Mouse (Mus musculus): Measurements from ENCODE around the gene Cacnb1.

The Cacnb1 gene

GRCm38 (mm10) chr11:98005686-98006085 is 17.1 kb downstream of the Cacnb1 start:
- no peak for DNase-seq

GRCm38 (mm10) chr11:98005076-98005475 is 17.8 kb downstream of the Cacnb1 start:
- no peak for DNase-seq

- DNase-seq, result no peak
These were observed 18.7 kb downstream of the Cacnb1 start for GRCm38 (mm10) chr11:98004161-98004560.

- peak; percentile 38 to 45 for DNase-seq
These were observed 19.6 kb downstream of the Cacnb1 start for GRCm38 (mm10) chr11:98003171-98003671.

- peak; percentile 96 for DNase-seq
These were observed 20.2 kb downstream of the Cacnb1 start for GRCm38 (mm10) chr11:98002627-98003026.

GRCm38 (mm10) chr11:98001986-98002385 is 20.8 kb downstream of the Cacnb1 start:
- DNase-seq, result peak; percentile 36 to 37

- DNase-seq, result peak; percentile 42 to 46
These were observed 21.4 kb downstream of the Cacnb1 start for GRCm38 (mm10) chr11:98001351-98001824.

GRCm38 (mm10) chr11:98000378-98001140 is 22.3 kb downstream of the Cacnb1 start:
- DNase-seq, result peak; percentile 80 to 84

- DNase-seq, result peak; percentile 49 to 51
These were observed 23.1 kb downstream of the Cacnb1 start for GRCm38 (mm10) chr11:97999748-98000147.

GRCm38 (mm10) chr11:97998898-97999608 is 23.8 kb downstream of the Cacnb1 start:
- DNase-seq, result peak; percentile 76 to 80

GRCm38 (mm10) chr11:97998074-97998793 is 24.6 kb downstream of the Cacnb1 start:
- DNase-seq, result peak in 1 of 2 experiments; percentile 34

GRCm38 (mm10) chr11:97997387-97997960 is 25.4 kb downstream of the Cacnb1 start:
- DNase-seq, result no peak

GRCm38 (mm10) chr11:97996691-97997090 is 26.1 kb downstream of the Cacnb1 start:
- no peak for DNase-seq

- DNase-seq, result peak; percentile 80 to 81
These were observed 27.1 kb downstream of the Cacnb1 start, which contains the start of gene Arl5c for GRCm38 (mm10) chr11:97995564-97996288. Gene Arl5c, minus strand, starts transcription at chr11:97996181.

- DNase-seq, result peak; percentile 93 to 94
These were observed 28.2 kb downstream of the Cacnb1 start for GRCm38 (mm10) chr11:97994539-97995100.

- peak; percentile 93 to 94 for DNase-seq
These were observed 34.2 kb downstream of the Cacnb1 start for GRCm38 (mm10) chr11:97988530-97989096.

GRCm38 (mm10) chr11:97987551-97988526 is 35.0 kb downstream of the Cacnb1 start:
- peak; percentile 96 to 97 for DNase-seq

- DNase-seq, result no peak
These were observed 35.9 kb downstream of the Cacnb1 start for GRCm38 (mm10) chr11:97986738-97987465.
